Mouse (Mus musculus) CH12F3 (cell line): ENCODE data around the gene Bdnf.

Source experiments
- in situ Hi-C: fragments of 300-500 bp; cut with MboI; formaldehyde crosslinking; loops from 2 replicates; pipeline ENCODE4 v1.14.3; 2020; ENCODE audit warnings: low sequenced_read_pairs

Bdnf gene

GRCm38 (mm10) chr2:109704053-109704452 is 29.6 kb downstream of the Bdnf start:
- in situ Hi-C loops: no loop called here

GRCm38 (mm10) chr2:109706524-109706923 is 32.0 kb downstream of the Bdnf start:
- in situ Hi-C loops: no loop called here

- in situ Hi-C loops: no loop called here
Observed at GRCm38 (mm10) chr2:109709346-109709745, 34.8 kb downstream of the Bdnf start.

GRCm38 (mm10) chr2:109711049-109711448 is 36.5 kb downstream of the Bdnf start:
- in situ Hi-C loops: no loop called here

- in situ Hi-C loops: no loop called here
Observed at GRCm38 (mm10) chr2:109725261-109725660, 50.8 kb downstream of the Bdnf start.

- in situ Hi-C loops: no loop called here
Observed at GRCm38 (mm10) chr2:109725831-109726230, 51.3 kb downstream of the Bdnf start.

GRCm38 (mm10) chr2:109729221-109729620 is 54.7 kb downstream of the Bdnf start:
- in situ Hi-C loops: no loop called here

GRCm38 (mm10) chr2:109733201-109734039 is 58.9 kb downstream of the Bdnf start:
- in situ Hi-C loops: no loop called here

- in situ Hi-C loops: no loop called here
Observed at GRCm38 (mm10) chr2:109734228-109734627, 59.7 kb downstream of the Bdnf start.

GRCm38 (mm10) chr2:109734666-109735065 is 60.2 kb downstream of the Bdnf start:
- in situ Hi-C loops: no loop called here

- in situ Hi-C loops: no loop called here
Observed at GRCm38 (mm10) chr2:109735347-109735746, 60.8 kb downstream of the Bdnf start.

- in situ Hi-C loops: no loop called here
Observed at GRCm38 (mm10) chr2:109736306-109736705, 61.8 kb downstream of the Bdnf start.

GRCm38 (mm10) chr2:109738331-109738730 is 63.8 kb downstream of the Bdnf start:
- in situ Hi-C loops: no loop called here

- in situ Hi-C loops: no loop called here
Observed at GRCm38 (mm10) chr2:109743208-109743960, 68.9 kb downstream of the Bdnf start.

- in situ Hi-C loops: no loop called here
Observed at GRCm38 (mm10) chr2:109746223-109746622, 71.7 kb downstream of the Bdnf start.

- in situ Hi-C loops: no loop called here
Observed at GRCm38 (mm10) chr2:109748412-109748811, 73.9 kb downstream of the Bdnf start.

- in situ Hi-C loops: no loop called here
Observed at GRCm38 (mm10) chr2:109748815-109749214, 74.3 kb downstream of the Bdnf start.

GRCm38 (mm10) chr2:109749964-109750363 is 75.5 kb downstream of the Bdnf start:
- in situ Hi-C loops: no loop called here

GRCm38 (mm10) chr2:109750484-109750883 is 76.0 kb downstream of the Bdnf start:
- in situ Hi-C loops: no loop called here

- in situ Hi-C loops: no loop called here
Observed at GRCm38 (mm10) chr2:109756305-109756704, 81.8 kb downstream of the Bdnf start.

- in situ Hi-C loops: no loop called here
Observed at GRCm38 (mm10) chr2:109766772-109767171, 92.3 kb downstream of the Bdnf start.

- in situ Hi-C loops: no loop called here
Observed at GRCm38 (mm10) chr2:109768814-109769213, 94.3 kb downstream of the Bdnf start.
